Mouse (Mus musculus): ENCODE results near the gene 4930467E23Rik.
"Not testable (repeated sequence)": the region's sequence is repeated elsewhere in the genome, so short reads cannot be mapped to it uniquely, and the experiment has no call there.

Gene 4930467E23Rik

GRCm38 (mm10) chr8:19729276-19729675 is at the start of gene 4930467E23Rik:
4930467E23Rik (plus strand) TSS chr8:19729576.
- DNase-seq (ENCODE audit: inconsistent ontology term), result not testable (repeated sequence)

GRCm38 (mm10) chr8:19682311-19682710 is 47.1 kb upstream of the 4930467E23Rik start:
- peak; percentile 17 for DNase-seq (ENCODE audit: inconsistent ontology term)

- not testable (repeated sequence) for DNase-seq (ENCODE audit: inconsistent ontology term)
Measured at GRCm38 (mm10) chr8:19685476-19685875, 43.9 kb upstream of the 4930467E23Rik start.

- DNase-seq (ENCODE audit: inconsistent ontology term), result not testable (repeated sequence)
Measured at GRCm38 (mm10) chr8:19688802-19689525, 40.4 kb upstream of the 4930467E23Rik start.

- not testable (repeated sequence) for DNase-seq (ENCODE audit: inconsistent ontology term)
Measured at GRCm38 (mm10) chr8:19689745-19690144, 39.6 kb upstream of the 4930467E23Rik start.

- not testable (repeated sequence) for DNase-seq (ENCODE audit: inconsistent ontology term)
Measured at GRCm38 (mm10) chr8:19691421-19691820, 38.0 kb upstream of the 4930467E23Rik start.

- DNase-seq (ENCODE audit: inconsistent ontology term), result not testable (repeated sequence)
Measured at GRCm38 (mm10) chr8:19697497-19698077, 31.8 kb upstream of the 4930467E23Rik start.

- DNase-seq (ENCODE audit: inconsistent ontology term), result not testable (repeated sequence)
Measured at GRCm38 (mm10) chr8:19698123-19698522, 31.3 kb upstream of the 4930467E23Rik start.

GRCm38 (mm10) chr8:19698722-19699121 is 30.7 kb upstream of the 4930467E23Rik start:
- not testable (repeated sequence) for DNase-seq (ENCODE audit: inconsistent ontology term)

- not testable (repeated sequence) for DNase-seq (ENCODE audit: inconsistent ontology term)
Measured at GRCm38 (mm10) chr8:19701326-19701725, 28.1 kb upstream of the 4930467E23Rik start.

GRCm38 (mm10) chr8:19702276-19702675 is 27.1 kb upstream of the 4930467E23Rik start:
- DNase-seq (ENCODE audit: inconsistent ontology term), result not testable (repeated sequence)

GRCm38 (mm10) chr8:19702972-19703709 is 26.2 kb upstream of the 4930467E23Rik start:
- DNase-seq (ENCODE audit: inconsistent ontology term), result peak; percentile 44

- DNase-seq (ENCODE audit: inconsistent ontology term), result not testable (repeated sequence)
Measured at GRCm38 (mm10) chr8:19703906-19704305, 25.5 kb upstream of the 4930467E23Rik start.

- DNase-seq (ENCODE audit: inconsistent ontology term), result not testable (repeated sequence)
Measured at GRCm38 (mm10) chr8:19704441-19705215, 24.7 kb upstream of the 4930467E23Rik start.

- not testable (repeated sequence) for DNase-seq (ENCODE audit: inconsistent ontology term)
Measured at GRCm38 (mm10) chr8:19705216-19705600, 24.2 kb upstream of the 4930467E23Rik start.

GRCm38 (mm10) chr8:19706101-19706725 is 23.2 kb upstream of the 4930467E23Rik start:
- DNase-seq (ENCODE audit: inconsistent ontology term), result not testable (repeated sequence)

GRCm38 (mm10) chr8:19706918-19707760 is 22.2 kb upstream of the 4930467E23Rik start:
- DNase-seq (ENCODE audit: inconsistent ontology term), result peak; percentile 98

GRCm38 (mm10) chr8:19707761-19708443 is 21.5 kb upstream of the 4930467E23Rik start:
- not testable (repeated sequence) for DNase-seq (ENCODE audit: inconsistent ontology term)

- not testable (repeated sequence) for DNase-seq (ENCODE audit: inconsistent ontology term)
Measured at GRCm38 (mm10) chr8:19708976-19709375, 20.4 kb upstream of the 4930467E23Rik start.

All from Muller cell, postnatal 12 days (primary cell).